Mouse (Mus musculus): ENCODE data around the gene Vdr.

Vdr gene

DNA sequence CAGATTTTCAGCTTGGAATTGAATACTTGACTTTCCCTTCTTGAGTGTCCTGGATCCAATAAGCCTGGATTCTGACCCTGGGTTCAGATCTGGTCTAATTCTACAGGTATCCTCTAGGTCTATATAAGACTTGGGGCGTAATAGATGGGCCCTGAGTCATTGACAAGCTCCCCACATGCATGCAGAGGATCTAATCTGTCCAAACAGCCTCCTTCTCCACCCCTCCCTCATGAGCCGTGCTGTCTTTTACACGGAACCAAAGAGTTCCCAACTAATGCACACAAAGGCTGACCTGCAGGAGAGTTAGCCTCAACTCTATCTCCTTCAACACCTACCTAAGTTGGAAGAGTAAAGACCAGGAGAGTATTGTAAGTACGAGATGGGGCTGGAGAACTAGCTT is 63.1 kb downstream of the Vdr start:
- DNase-seq (ENCODE audit: low spot score): no peak

DNA sequence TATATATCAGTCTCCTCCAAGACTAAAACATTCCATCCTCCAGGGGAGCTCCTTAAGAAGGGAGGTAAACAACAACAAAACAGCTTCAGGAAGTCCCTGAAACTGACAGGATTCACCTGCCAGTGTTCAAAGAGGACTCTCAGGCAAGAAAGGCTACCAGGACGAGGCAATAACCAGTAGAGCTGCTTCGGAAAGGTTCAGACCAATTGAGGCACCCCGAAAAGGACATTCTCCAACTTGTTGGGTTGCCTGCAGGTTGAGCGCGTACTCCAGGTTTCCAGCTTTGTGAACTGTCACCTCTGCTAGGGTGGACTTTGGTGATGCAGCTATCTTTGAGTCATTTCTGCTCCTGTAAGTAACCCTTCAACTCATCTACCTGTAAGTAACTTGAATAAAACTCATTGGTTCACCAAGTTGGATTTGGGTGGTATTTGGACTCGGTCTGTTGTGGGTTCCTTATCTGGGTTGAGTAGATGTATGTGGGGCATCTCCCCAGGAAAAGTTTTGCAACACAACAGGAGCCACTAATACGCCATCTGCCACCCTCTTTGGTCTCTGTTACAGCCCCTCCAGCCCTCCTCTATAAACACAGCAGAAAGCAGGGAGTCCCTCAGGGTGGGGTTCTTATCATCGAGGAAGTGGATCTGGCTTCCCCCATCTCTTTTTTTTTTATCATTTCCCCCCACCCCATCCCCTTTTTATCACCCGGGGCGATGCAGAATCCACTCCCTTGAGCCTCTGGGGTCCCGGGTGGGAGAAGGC is 64.1 kb downstream of the Vdr start:
- DNase-seq (ENCODE audit: low spot score): no peak

DNA sequence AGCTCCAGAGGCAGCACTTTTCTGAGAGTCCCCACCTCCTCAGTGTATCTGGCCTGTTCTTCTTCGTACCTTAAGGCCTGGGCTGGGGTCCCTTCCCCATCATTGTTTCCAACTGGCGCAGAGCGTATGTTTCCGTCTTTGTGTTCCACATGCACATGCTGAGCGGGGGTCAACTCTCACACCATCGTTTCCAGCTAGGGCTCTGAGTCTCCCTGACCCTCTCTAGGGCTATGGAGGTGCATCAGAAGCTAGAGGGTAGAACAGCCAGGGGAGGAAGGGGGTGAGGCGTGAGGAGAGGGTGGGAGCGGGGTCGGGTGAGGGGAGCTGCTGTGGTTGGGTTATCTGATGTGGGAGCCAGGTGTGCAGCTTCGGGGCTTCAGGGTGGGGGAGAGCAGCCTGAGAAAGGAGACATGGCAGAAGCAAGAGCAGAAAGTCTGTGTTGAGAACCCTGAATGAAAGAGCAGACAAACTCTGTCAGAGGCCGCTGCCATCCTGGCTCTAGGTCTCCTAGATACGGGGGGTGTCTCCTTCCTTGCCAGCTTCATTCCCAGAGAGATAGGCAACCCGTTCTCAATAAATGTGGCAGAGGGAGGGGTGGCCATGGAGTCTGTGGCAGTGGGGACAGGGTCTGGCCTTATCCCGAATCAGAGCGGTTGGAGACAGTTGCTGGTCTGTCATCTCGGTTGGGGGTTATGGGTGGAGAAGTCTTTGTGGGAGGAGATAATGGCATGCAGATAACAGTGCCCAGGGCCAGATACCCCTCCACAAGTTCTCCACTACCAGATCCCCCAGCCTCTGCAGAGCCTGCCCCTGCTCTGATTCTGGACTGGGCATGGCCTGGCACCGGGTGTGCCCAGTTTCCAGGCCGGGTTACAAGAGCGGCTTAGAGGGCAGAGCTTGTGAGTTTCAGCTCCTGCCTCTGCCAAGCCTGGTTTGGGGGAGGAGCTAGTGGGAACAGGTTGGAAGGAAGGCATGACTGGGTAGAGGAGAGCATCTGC is 66.1 kb downstream of the Vdr start, which contains the start of gene Hdac7:
Gene Hdac7, minus strand, starts transcription at position 466 of the 998 bp plus-strand sequence.
- DNase-seq (ENCODE audit: low spot score): no peak

DNA sequence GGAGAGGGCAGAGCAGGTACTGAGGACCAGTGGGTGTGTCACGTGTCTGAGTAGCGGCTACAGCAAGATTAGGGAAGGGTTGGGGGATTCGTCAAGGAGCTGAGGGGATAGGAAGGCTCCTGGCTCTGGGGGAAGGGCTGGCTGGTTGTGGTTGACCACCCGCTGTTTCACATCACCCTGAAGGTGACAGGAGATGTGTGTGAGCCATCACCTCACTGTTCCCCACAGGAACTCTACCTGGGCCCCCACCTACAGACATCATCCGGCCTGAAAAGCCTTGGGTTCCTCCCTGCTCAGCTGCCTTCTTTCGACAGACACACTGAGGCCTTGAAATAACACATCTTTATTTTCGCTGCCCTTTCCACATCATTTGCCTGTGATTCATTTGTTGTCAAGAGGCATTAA is 67.2 kb downstream of the Vdr start:
- DNase-seq (ENCODE audit: low spot score): no peak

DNA sequence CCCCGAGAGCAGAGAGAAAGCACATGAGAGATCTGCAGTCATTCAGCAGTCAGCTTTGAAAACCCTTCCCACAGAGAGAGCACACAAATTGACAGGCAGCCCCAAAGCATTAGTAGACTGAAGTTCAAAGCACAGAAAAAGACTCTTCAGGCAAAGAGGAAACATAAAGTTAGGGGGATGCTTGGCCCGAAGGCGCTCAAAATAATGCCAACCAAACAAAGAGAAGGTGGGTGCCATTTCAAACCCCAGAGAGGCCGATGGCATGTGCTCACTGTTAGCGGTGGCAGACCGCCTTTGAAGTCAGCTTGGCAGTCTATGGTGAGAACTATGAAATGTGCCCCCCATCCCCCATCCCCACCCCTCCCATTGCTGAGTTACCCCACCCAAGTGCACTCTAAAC is 68.4 kb downstream of the Vdr start:
- no peak for DNase-seq (ENCODE audit: low spot score)

DNA sequence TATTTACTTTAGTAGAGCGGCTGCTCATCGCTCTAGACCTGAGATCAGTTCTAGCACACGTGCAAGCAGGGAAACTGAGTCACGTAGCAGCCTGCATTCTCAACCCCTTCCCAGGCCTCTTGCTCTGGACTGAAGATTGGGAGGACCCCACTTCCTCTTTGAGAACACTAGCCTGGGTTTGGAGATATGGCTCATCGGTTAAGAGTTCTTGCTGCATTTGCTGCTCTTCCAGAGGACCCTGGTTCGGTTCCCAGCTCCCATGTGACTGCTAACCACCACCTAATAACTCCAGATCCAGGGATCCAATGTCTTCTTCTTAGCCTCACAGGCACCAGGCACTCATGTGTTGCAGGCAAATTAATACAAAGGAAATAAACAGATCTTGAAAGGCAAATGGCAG is 69.0 kb downstream of the Vdr start:
- no peak for DNase-seq (ENCODE audit: low spot score)

DNA sequence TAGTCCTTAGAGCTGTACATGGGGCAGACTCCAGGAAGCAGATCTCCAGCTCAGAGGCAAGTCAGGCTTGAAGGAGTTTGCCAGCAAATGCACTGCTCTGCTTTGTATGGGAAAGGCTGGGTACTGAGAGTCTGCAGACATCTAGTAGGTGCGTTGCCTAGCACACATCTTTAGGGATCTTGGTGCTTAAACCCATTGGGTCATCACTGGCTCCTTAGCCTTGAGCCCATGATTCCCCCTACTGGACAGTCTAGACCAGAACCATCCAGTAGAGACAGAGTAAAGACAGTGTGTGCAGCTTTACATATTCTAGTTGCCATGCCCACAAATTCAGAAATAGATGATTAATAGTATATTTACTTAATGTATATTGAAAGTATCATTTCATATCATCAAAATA is 69.6 kb downstream of the Vdr start:
- DNase-seq (ENCODE audit: low spot score): no peak

DNA sequence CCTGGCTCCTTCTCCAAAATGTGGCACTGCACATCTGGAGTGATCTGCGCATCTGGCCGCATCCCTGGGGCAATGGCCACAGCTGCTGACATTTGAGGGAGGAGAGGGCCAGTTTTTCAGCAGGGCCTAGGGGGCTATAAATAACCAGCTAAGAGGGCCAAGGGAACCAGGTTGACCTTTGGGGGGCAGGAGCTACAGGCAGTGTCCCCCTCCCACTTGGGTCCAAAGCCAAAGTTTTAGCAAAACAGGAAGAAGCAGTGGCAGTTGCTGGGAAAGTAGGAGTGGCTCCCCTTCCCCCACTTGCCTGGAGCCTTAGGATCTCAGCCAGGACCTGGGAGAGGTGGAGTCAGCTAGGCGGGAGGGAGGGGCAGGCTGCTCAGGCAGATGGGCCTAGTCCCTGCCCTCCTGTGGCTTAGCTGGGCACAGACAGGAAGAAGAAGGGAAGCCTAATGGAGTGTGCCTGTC is 70.4 kb downstream of the Vdr start:
- peak; percentile 62 for DNase-seq (ENCODE audit: low spot score)

DNA sequence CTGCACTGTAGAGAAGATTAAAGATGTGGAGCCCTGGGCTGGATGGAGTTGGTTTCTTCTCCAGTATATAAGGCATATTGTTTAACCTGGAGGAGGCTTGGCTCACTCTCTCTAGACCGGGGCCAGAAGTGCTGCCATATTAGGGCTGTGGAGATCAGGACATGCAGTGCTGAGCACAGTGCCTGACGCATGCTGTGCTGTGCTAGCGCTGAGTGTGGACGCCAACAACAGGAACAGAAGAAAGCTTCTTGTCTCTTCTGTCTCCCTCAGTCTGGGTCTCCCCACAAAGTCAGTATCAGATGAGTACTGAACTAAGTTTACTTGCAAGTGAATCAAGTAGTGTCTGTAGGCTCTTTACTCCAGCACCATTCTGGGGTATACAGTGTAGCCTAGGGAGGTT is 71.0 kb downstream of the Vdr start:
- DNase-seq (ENCODE audit: low spot score): no peak

DNA sequence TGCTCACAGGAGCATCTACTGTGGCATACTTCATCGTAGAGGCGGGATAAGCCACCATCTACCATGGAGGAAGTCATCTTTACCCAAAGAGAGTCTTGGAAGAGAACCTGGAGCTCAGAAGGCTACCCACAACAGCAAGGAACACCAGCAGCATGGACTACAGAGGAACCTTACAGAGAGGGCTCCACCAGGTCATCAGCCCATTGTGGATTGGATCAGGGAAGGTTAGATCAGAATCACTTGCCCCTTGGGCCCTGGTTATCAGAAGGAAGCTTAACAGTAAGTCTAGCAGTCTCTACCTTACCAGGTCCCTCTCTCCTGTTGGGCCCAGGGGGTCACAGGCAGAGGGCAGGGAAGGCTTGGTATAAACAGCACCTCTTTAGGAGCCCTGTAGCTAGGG is 71.4 kb downstream of the Vdr start:
- no peak for DNase-seq (ENCODE audit: low spot score)

DNA sequence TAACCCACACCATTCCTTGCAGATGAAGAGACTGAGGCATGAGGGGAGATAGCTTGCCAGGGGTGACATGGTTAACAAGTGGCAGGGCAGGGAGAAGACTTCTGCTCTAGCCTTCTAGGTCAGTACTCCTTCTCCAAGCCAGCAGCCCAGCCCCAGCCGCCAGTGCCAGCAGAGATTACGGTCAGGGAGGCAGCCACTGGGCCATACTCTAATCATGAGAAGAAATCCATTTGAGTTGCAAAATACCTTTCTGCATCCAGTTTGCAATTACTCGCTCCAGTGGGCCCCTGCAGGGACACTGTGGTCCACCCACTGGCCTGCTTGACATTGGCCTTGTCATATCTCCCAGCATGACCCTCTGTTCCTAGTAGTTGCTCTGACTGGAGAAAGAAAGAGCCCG is 72.0 kb downstream of the Vdr start:
- no peak for DNase-seq (ENCODE audit: low spot score)

DNA sequence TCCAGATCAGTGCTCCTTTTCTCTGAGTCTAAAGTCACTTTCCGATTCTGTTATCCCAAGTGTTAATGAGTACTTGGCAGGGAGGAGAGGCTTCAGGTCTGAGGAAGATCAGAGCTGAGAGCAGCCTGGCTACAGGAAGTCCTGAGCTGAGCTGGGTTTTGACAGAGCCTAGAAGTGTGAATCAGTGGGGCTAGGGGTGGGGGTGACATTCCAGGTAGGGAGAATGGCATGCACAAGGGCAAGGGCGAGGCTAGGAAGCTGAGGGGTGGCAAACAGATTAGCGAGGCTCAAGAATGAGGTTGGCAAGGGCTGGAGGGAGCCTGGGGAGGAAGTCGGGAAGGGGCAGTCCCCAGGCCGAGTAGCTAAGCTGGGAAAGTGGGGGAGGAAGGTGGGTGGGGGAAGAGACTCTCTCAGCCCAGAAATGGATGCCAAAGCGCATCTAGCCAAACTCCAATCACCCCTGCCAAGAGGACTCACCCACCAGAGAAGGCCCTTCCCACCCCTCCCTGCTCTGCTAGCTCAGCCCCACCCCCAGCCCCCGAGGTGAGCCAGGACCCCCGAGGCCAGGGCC is 72.9 kb downstream of the Vdr start:
- DNase-seq (ENCODE audit: low spot score): peak; percentile 43

DNA sequence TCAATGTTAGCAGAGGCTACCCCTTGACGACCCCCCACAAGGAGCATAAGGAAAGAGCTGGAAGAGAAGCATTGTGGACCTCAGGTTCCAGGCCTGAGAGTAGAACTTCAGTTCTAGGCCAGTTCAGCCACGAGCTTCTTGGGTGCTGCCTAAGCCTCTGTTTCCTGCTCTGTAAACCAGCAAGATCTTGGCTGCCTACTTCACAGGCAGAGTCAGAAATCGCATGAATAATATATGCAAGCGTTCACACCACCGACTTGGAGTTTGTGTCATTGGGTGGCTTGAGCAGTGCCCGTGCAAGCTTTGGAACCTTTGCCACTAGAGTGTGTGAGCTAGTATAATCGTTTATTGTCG is 73.6 kb downstream of the Vdr start:
- no peak for DNase-seq (ENCODE audit: low spot score)

DNA sequence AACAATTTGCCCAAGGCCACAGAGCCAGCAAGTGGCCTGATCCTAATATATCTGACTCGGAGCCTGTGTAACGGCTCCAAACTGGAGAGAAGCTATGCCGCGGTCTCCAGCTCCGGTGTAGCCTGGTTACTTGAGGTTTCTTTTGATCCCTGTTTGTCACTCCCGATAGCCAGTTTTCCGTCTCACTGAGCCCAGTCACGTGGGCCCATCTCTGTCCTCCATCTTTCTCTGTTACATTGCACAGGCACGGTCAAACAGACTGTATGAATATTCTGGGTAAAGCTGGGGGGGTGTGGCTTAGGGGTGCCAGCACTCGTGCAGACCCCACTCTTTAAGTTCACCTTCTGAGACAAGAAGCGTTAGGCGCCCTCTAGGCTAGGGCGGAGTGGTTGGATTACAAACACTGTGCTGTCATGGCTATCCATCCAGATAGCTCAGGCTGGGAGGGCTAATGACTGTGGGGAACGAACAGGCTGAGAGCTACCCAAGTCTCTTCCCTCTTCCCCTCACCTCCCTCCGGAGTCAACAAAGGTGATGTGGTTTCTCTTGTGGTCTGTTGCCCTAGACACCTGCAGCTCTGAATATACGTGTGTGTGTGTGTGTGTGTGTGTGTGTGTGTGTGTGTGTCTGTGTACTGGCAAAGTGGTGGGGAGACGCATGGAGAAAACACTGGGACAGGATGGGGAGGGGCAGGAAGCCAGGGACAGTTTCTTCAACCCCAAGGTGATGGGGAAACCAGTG is 74.1 kb downstream of the Vdr start:
- DNase-seq (ENCODE audit: low spot score): no peak

DNA sequence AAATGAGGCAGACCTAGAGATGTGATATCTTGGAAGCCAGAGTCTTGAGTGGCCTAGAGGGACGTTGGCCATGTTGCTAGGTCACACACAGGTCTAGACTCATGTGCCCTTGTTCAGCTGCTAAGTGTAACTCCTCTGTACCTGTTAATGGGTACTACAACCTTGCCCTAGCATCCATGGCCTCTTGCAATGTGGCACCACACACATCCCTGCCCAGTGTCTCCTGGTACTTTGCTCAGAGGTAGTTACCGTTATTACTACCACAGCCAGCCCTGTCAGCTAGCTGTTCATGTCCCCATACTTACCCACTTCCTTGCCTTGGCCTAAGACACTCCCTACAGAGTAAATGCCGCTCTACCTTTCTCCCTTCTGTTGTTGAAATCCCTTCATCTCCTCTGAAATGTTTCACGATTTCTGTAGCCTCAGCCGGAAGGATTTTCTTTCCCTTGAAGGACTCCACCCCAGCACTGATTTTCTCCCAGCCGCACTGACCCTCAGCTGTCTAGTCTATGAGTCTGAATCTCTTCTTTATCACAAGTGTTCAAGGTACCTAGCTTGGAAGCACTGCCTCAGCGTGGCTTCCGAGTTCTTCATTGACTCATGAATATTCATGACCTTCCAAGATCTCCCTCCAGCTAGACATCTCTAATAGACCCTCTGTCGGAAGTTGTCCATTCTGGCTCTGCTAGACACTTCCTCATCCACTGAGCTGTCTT is 77.5 kb downstream of the Vdr start:
- DNase-seq (ENCODE audit: low spot score): no peak

DNA sequence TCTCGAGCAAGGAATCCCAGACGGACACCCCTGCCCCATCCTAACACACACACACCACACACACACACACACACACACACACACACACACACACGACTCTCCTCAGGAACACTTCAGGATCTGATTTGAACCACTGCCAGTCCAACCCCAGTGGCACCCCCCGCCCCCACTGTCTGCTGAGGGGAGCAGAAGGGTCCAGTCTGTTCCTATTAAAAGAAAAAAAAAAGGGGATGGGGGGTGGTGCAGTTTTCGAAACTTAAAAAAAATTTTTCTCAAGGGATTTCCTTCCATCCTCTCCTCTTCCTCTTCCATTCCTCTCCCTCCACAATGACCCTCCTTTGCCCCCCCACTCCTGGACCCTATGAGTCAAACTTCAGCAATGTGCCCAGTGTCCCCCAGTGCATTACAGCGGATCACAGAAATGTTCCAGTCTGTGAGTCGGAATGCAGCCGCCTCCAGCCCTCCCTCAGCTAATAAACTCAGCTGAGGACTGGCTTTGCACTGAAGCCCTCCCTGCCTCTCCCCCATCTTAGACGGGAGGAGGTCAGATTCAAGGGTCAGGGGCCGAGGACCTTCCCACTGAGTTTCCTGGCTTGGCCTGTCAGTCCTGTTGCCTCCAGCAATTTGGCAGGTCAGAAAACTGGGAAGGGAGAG is 78.3 kb downstream of the Vdr start:
- no peak for DNase-seq (ENCODE audit: low spot score)

DNA sequence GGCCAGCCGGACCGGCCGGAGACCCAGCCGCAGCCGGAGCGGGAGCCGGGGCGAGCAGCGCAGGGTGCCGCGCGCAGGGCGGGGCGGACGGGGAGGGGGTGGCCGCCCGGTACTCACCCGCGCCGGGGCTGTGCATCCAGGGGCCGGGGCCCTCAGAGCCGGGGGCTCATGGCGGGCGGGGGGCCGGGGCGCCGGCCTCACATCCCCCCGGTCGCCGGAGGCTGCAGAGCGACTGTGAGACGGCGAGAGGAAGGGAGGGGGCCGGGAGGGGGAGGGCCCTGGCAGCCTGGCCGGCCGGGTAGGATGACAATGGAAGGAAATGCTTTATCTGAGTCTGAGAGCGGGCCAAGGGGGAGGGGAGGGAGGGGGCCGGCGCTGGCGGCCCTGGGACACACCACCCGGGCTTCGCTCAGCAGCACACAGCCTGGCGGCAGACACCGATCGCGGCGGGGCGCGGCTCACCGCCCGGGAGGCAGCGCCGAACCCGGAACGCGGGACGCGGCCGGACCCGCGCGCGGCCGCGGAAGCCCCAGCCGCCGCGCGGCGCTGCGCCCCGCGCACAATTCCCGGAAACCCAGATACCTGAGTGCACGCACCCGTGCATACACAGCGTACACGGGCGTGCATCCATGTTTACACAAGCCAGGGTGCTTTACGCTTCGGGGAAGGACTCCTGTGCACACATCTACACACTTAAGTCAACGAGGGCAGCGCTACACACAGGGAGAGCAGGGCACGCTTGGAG is 79.0 kb downstream of the Vdr start:
- no peak for DNase-seq (ENCODE audit: low spot score)

DNA sequence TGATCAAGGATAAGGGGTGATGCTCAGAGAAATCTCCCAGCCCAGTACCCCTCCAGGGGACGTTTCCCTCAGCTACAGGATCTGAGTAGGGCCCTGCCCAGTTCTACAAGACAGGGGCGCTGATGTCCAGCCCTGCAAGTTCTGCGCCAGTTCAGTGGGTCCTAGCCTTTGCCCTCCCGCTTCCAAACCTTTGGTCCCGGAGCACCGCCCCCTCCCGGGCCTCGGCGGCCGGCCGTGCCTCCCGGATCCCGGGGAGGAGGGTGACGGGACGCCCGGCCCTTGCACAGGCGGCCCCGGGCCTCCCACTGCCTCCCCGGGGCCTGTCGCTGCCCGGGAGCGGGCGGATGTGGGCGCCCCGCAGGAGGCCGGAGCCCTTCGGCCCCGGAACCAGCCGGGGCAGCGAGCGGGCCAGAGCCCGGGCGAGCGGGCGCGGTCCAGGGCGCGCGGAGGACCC is 79.6 kb downstream of the Vdr start:
- no peak for DNase-seq (ENCODE audit: low spot score)

DNA sequence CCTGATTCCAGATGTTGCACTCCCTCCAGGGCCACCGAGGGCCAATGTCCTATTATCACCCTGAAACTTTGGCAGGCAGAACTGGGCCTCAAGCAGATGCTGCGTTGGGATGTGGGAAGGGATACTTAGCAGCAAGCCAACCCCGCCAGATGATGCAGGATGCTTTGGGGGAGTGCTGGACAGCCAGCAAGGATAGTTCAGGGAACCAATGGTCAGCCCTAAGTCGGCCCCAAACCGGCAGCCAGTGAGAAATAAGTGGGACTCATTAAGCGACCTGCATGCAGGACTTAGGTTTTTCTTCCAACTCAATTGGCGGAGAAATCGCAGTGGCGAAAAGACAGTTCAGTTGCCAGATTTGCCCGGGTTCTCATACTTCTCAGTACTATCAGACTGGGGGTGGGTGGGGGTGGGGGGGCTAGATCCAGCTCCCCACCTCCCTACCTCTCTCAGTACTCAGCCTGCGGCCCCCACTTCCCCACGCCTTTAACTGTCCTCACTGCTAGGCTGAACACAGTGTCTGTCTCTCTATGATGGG is 80.1 kb downstream of the Vdr start:
- DNase-seq (ENCODE audit: low spot score): no peak

DNA sequence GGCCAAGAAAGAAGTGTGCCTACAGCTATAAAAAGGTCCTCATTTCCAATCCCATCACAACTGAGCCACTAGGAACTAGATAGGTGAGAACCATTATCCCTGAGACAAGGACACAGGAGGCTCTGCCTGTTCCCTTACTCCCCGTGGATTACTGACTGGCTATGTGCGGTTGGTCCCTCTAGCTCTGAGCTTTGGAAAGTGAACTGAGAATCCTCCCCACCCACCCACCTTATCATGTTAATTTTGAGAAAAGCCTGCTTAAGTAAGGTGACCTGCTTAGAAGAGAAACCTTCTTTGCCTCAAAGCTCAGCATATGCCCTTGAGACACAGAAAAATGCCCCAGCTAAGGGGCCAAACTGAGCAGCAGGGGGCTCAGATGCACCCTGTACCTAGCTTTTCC is 81.0 kb downstream of the Vdr start:
- DNase-seq (ENCODE audit: low spot score): no peak
